Mouse (Mus musculus): ENCODE results near the gene Gpr135. TPM values are rescaled to one million over a fixed set of nuclear protein-coding genes. Genes with fewer than 3 reads are reported as not detected.

Gpr135 gene
- total and polyA plus RNA-seq, 2 experiments from 2014 or later = 10.8 to 16.5 TPM

DNA sequence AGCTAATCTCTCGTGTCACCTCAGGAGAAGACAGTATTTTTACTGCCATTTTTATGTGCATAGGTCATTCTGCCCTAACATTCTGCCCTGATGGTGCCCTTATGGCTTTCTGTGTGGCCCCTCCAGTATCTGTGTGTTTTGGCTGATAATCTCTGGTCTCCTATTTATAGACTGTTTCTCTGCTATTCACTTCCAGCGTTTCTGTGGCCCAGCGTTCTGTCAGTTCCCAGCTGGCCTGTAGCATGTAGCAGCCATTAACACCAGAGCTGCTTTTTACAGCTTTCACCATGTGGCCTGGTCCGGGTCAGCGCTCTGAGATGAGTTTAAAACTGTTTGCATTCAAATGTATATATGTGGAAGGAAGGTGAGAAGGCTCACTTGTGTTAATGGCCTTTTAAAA lies 49.4 kb downstream of the Gpr135 start:
- ATAC-seq = no peak
- H3K4me2 ChIP-seq (ENCODE audit: low read depth) = no peak overlapping the region
- 66% methylated on average over 5 of the region's 5 CpGs for WGBS

GRCm38 (mm10) chr12:72020285-72020684 lies 50.6 kb downstream of the Gpr135 start:
- Histone ChIP-seq H3K27ac (ENCODE audit: low read depth, low read length) (no peak overlapping the region), H3K9me3 (ENCODE audit: low read length) (no peaks in the 10 kb centered on the region), H3K4me2 (ENCODE audit: low read depth) (no peak overlapping the region), H3K36me3 (ENCODE audit: insufficient read depth) (no peaks in the 10 kb centered on the region), H3K4me1 (ENCODE audit: insufficient read depth) (no peaks in the 10 kb centered on the region), H3K4me3 (ENCODE audit: low read depth, low read length) (no peak overlapping the region), H3K9ac (no peak overlapping the region), H3K27me3 (ENCODE audit: insufficient read depth, low read length) (no peaks in the 10 kb centered on the region)
- no peak for DNase-seq
- 81% methylated on average over 4 of the region's 4 CpGs for WGBS
- no peak for TF ChIP-seq CTCF (IDR thresholded peaks at IDR 0.05; ENCODE audit: low read depth)
- no peak for ATAC-seq

More for the DNA sequence above, 49.4 kb downstream of the Gpr135 start:
- Histone ChIP-seq H3K4me1 (ENCODE audit: insufficient read depth) (no peaks in the 10 kb centered on the region), H3K36me3 (ENCODE audit: insufficient read depth) (no peaks in the 10 kb centered on the region), H3K27ac (ENCODE audit: low read depth, low read length) (no peak overlapping the region), H3K9me3 (ENCODE audit: low read length) (no peaks in the 10 kb centered on the region), H3K4me3 (ENCODE audit: low read depth, low read length) (no peak overlapping the region), H3K9ac (no peak overlapping the region), H3K27me3 (ENCODE audit: insufficient read depth, low read length) (no peaks in the 10 kb centered on the region)
- no peak for DNase-seq
- no peak for TF ChIP-seq CTCF (IDR thresholded peaks at IDR 0.05; ENCODE audit: low read depth)

Other genes starting within 250 kb of the Gpr135 start
- 93.6 and 94.7 TPM in 2 replicates for gene Daam1, start 240.0 kb downstream of the Gpr135 start, total RNA-seq (2014; rRNA removed)
- gene Daam1, start 240.0 kb downstream of the Gpr135 start, polyA plus RNA-seq (2015; fragmentation: Nextera tagmentation; extraction: Ambion mirVana) = 16.0 and 25.2 TPM in 2 replicates
- gene L3hypdh, start 14.3 kb upstream of the Gpr135 start, total RNA-seq (2014; rRNA removed) = 4.5 and 4.7 TPM in 2 replicates
- 11.6 and 14.2 TPM in 2 replicates for gene L3hypdh, start 14.3 kb upstream of the Gpr135 start, polyA plus RNA-seq (2015; fragmentation: Nextera tagmentation; extraction: Ambion mirVana)
- gene Jkamp, start 14.5 kb upstream of the Gpr135 start, total RNA-seq (2014; rRNA removed) = 78.3 and 83.9 TPM in 2 replicates
- 87.8 and 117 TPM in 2 replicates for gene Jkamp, start 14.5 kb upstream of the Gpr135 start, polyA plus RNA-seq (2015; fragmentation: Nextera tagmentation; extraction: Ambion mirVana)
- 0.08 TPM in 1 of 2 replicates, not detected in the other for gene Ccdc175, start 113.9 kb upstream of the Gpr135 start, total RNA-seq (2014; rRNA removed)
- not detected in 2 replicates for gene Ccdc175, start 113.9 kb upstream of the Gpr135 start, polyA plus RNA-seq (2015; fragmentation: Nextera tagmentation; extraction: Ambion mirVana)